Mouse (Mus musculus): ENCODE measurements around the gene Skor1. TPM values are rescaled to one million over a fixed set of nuclear protein-coding genes. Genes with fewer than 3 reads are reported as not detected.

Skor1 gene
- polyA plus RNA-seq, 1 experiment: 0.04 TPM

- H3K4me3 ChIP-seq (ENCODE audit: control insufficient read depth, insufficient read depth, low read length): no peak overlapping the region
- TF ChIP-seq POLR2A (IDR thresholded peaks at IDR 0.05; ENCODE audit: control insufficient read depth, extremely low read depth, insufficient read depth, low read length, poor library complexity): no peak
- TF ChIP-seq CTCF (IDR thresholded peaks at IDR 0.05; ENCODE audit: borderline replicate concordance, control insufficient read depth, extremely low read depth, insufficient read depth, low read length, poor library complexity): no peak
- 9% methylated on average over 20 of the region's 20 CpGs for WGBS
- peaks cover 5% of the 10 kb centered on the region for H3K4me1 ChIP-seq (replicated peaks; ENCODE audit: control insufficient read depth, insufficient read depth, low read length)
- peaks cover 37% of the 10 kb centered on the region for H3K27me3 ChIP-seq (ENCODE audit: control insufficient read depth, insufficient read depth, low read length)
- H3K27ac ChIP-seq (ENCODE audit: control insufficient read depth, insufficient read depth, low read length): no peak overlapping the region
- DNase-seq: peak; percentile 48
- H3K36me3 ChIP-seq (ENCODE audit: control insufficient read depth, insufficient read depth, low read length): no peaks in the 10 kb centered on the region
Measured at GRCm38 (mm10) chr9:63151072-63151870, 2.5 kb upstream of the Skor1 start.

GRCm38 (mm10) chr9:63150086-63150800 is 1.5 kb upstream of the Skor1 start:
- TF ChIP-seq CTCF (IDR thresholded peaks at IDR 0.05; ENCODE audit: borderline replicate concordance, control insufficient read depth, extremely low read depth, insufficient read depth, low read length, poor library complexity) (no peak), POLR2A (IDR thresholded peaks at IDR 0.05; ENCODE audit: control insufficient read depth, extremely low read depth, insufficient read depth, low read length, poor library complexity) (no peak)
- no peak for DNase-seq
- Histone ChIP-seq H3K27me3 (ENCODE audit: control insufficient read depth, insufficient read depth, low read length) (peaks cover 45% of the 10 kb centered on the region), H3K36me3 (ENCODE audit: control insufficient read depth, insufficient read depth, low read length) (no peaks in the 10 kb centered on the region), H3K4me1 (replicated peaks; ENCODE audit: control insufficient read depth, insufficient read depth, low read length) (peaks cover 5% of the 10 kb centered on the region), H3K4me3 (ENCODE audit: control insufficient read depth, insufficient read depth, low read length) (no peak overlapping the region), H3K27ac (ENCODE audit: control insufficient read depth, insufficient read depth, low read length) (no peak overlapping the region)
- WGBS: 12% methylated on average over 27 of the region's 27 CpGs

DNA sequence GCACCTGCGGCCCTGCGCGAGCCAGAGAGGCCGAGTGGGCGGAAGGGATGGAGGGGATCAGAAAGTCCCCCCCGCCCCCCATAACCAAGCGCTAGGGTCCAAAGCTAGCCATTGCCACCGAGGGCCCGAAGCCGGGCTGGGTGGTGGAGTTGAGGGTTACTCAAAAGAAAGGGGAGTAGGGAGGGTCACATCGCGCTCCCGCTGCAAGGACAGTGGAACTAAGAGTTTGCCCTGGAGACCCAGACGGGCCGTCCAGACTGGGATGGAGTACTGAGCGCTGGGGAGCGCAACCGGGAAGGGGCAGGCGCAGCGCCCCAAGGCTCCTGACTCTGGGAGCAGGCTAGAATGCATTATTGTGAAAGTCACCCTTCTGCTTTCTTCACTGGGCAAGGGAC is 608 bp upstream of the Skor1 start:
- peaks cover 5% of the 10 kb centered on the region for H3K4me1 ChIP-seq (replicated peaks; ENCODE audit: control insufficient read depth, insufficient read depth, low read length)
- 9% methylated on average over 20 of the region's 20 CpGs for WGBS
- H3K36me3 ChIP-seq (ENCODE audit: control insufficient read depth, insufficient read depth, low read length): no peaks in the 10 kb centered on the region
- H3K27me3 ChIP-seq (ENCODE audit: control insufficient read depth, insufficient read depth, low read length): peaks cover 51% of the 10 kb centered on the region
- TF ChIP-seq CTCF (IDR thresholded peaks at IDR 0.05; ENCODE audit: borderline replicate concordance, control insufficient read depth, extremely low read depth, insufficient read depth, low read length, poor library complexity): no peak
- no peak for TF ChIP-seq POLR2A (IDR thresholded peaks at IDR 0.05; ENCODE audit: control insufficient read depth, extremely low read depth, insufficient read depth, low read length, poor library complexity)
- H3K27ac ChIP-seq (ENCODE audit: control insufficient read depth, insufficient read depth, low read length): no peak overlapping the region
- H3K4me3 ChIP-seq (ENCODE audit: control insufficient read depth, insufficient read depth, low read length): no peak overlapping the region
- DNase-seq: no peak

DNA sequence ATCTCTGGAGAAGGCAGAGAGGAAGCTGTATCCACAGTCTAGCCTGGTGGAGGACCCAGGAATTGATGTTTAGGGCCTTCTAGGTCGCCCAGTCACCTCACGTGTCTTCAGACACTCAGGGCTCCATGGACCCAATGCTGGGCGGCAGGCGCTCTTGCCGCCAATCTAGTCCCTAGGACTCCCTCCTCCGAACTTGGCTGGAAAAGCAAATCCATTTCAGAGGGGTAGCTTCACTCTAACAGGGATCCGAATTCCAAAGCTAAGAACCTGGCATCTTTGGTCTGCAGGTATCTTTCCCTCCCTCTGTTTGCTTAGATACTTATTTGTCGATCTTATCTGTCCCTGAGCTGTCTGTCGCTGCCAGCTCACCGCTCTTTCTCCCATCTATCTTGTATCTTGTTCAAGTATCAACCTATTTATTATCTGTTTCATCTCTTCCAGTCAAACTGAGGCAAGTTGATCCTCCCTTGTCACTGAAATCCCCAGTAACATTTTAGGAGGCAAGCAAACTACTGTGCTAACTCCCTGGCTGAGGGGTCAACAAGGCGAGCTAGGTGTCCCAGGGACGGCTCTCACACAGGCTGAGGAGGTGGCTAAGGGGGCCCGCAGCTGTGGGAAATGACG is 863 bp downstream of the Skor1 start:
- Histone ChIP-seq H3K4me1 (replicated peaks; ENCODE audit: control insufficient read depth, insufficient read depth, low read length) (peaks cover 11% of the 10 kb centered on the region), H3K27ac (ENCODE audit: control insufficient read depth, insufficient read depth, low read length) (no peak overlapping the region), H3K36me3 (ENCODE audit: control insufficient read depth, insufficient read depth, low read length) (no peaks in the 10 kb centered on the region), H3K27me3 (ENCODE audit: control insufficient read depth, insufficient read depth, low read length) (peaks cover 58% of the 10 kb centered on the region), H3K4me3 (ENCODE audit: control insufficient read depth, insufficient read depth, low read length) (no peak overlapping the region)
- TF ChIP-seq POLR2A (IDR thresholded peaks at IDR 0.05; ENCODE audit: control insufficient read depth, extremely low read depth, insufficient read depth, low read length, poor library complexity): no peak
- TF ChIP-seq CTCF (IDR thresholded peaks at IDR 0.05; ENCODE audit: borderline replicate concordance, control insufficient read depth, extremely low read depth, insufficient read depth, low read length, poor library complexity): no peak
- no peak for DNase-seq
- whole genome bisulfite sequencing: 12% methylated on average over 14 of the region's 14 CpGs

GRCm38 (mm10) chr9:63147296-63147695 is 1.5 kb downstream of the Skor1 start:
- peaks cover 16% of the 10 kb centered on the region for H3K4me1 ChIP-seq (replicated peaks; ENCODE audit: control insufficient read depth, insufficient read depth, low read length)
- no peak overlapping the region for H3K27ac ChIP-seq (ENCODE audit: control insufficient read depth, insufficient read depth, low read length)
- WGBS: 3% methylated on average over 9 of the region's 9 CpGs
- H3K27me3 ChIP-seq (ENCODE audit: control insufficient read depth, insufficient read depth, low read length): peaks cover 57% of the 10 kb centered on the region
- H3K36me3 ChIP-seq (ENCODE audit: control insufficient read depth, insufficient read depth, low read length): no peaks in the 10 kb centered on the region
- no peak for DNase-seq
- TF ChIP-seq CTCF (IDR thresholded peaks at IDR 0.05; ENCODE audit: borderline replicate concordance, control insufficient read depth, extremely low read depth, insufficient read depth, low read length, poor library complexity): no peak
- TF ChIP-seq POLR2A (IDR thresholded peaks at IDR 0.05; ENCODE audit: control insufficient read depth, extremely low read depth, insufficient read depth, low read length, poor library complexity): no peak
- no peak overlapping the region for H3K4me3 ChIP-seq (ENCODE audit: control insufficient read depth, insufficient read depth, low read length)

GRCm38 (mm10) chr9:63146856-63147274 is 1.9 kb downstream of the Skor1 start:
- no peak for DNase-seq
- Histone ChIP-seq H3K27ac (ENCODE audit: control insufficient read depth, insufficient read depth, low read length) (no peak overlapping the region), H3K27me3 (ENCODE audit: control insufficient read depth, insufficient read depth, low read length) (peaks cover 55% of the 10 kb centered on the region), H3K4me3 (ENCODE audit: control insufficient read depth, insufficient read depth, low read length) (no peak overlapping the region), H3K36me3 (ENCODE audit: control insufficient read depth, insufficient read depth, low read length) (no peaks in the 10 kb centered on the region), H3K4me1 (replicated peaks; ENCODE audit: control insufficient read depth, insufficient read depth, low read length) (peaks cover 20% of the 10 kb centered on the region)
- 4% methylated on average over 20 of the region's 20 CpGs for WGBS
- no peak for TF ChIP-seq CTCF (IDR thresholded peaks at IDR 0.05; ENCODE audit: borderline replicate concordance, control insufficient read depth, extremely low read depth, insufficient read depth, low read length, poor library complexity)
- no peak for TF ChIP-seq POLR2A (IDR thresholded peaks at IDR 0.05; ENCODE audit: control insufficient read depth, extremely low read depth, insufficient read depth, low read length, poor library complexity)
